Mouse (Mus musculus) forebrain, embryonic 14.5 days (tissue): ENCODE measurements around the gene Rhbdl1. TPM values are rescaled to one million over a fixed set of nuclear protein-coding genes. Genes with fewer than 3 reads are reported as not detected.
"Not testable (repeated sequence)": the region's sequence is repeated elsewhere in the genome, so short reads cannot be mapped to it uniquely, and the experiment has no call there.

Source experiments
- ATAC-seq: fragments of 200-750 bp; cut with Nextera tagmentation; 2 replicates; pipeline ENCODE4 v1.8.0; 2017; ENCODE audit warnings: mild to moderate bottlenecking, moderate library complexity
- DNase-seq: peaks from one replicate; pipeline ENCODE4 v3.0.0-alpha.2; 2015; ENCODE audit warnings: low spot score
- H3K27ac ChIP-seq: fragments of 300-500 bp; sonication (generic); 2 replicates; pipeline ENCODE4 v1.5.1; 2014; ENCODE audit warnings: low read depth, mild to moderate bottlenecking, control low read depth, low read length, moderate library complexity
- H3K27me3 ChIP-seq: fragments of 300-500 bp; sonication (generic); replicated peaks from 2 replicates; pipeline ENCODE4 v1.6.1; 2014; ENCODE audit warnings: low read length, control low read depth, mixed read lengths; ENCODE audit not compliant: control insufficient read depth, insufficient read depth
- H3K36me3 ChIP-seq: fragments of 300-500 bp; sonication (generic); 2 replicates; pipeline ENCODE4 v1.6.1; 2014; ENCODE audit warnings: low read length, control low read depth; ENCODE audit not compliant: control insufficient read depth, insufficient read depth
- H3K4me1 ChIP-seq: fragments of 300-500 bp; sonication (generic); 2 replicates; pipeline ENCODE4 v1.6.1; 2014; ENCODE audit warnings: antibody characterized with exemption, low read length, control low read depth; ENCODE audit not compliant: control insufficient read depth, insufficient read depth
- H3K4me2 ChIP-seq: fragments of 300-500 bp; sonication (generic); 2 replicates; pipeline ENCODE4 v1.6.1; 2014; ENCODE audit warnings: mild to moderate bottlenecking, control low read depth, low read length
- H3K4me3 ChIP-seq: fragments of 300-500 bp; sonication (generic); 2 replicates; pipeline ENCODE4 v1.5.1; 2014; ENCODE audit warnings: low read depth, low read length, control low read depth
- H3K9ac ChIP-seq: fragments of 300-500 bp; sonication (generic); 2 replicates; pipeline ENCODE4 v1.6.1; 2014; ENCODE audit warnings: mild to moderate bottlenecking, low read length, control low read depth, moderate library complexity
- H3K9me3 ChIP-seq: fragments of 300-500 bp; sonication (generic); replicated peaks from 2 replicates; pipeline ENCODE4 v1.6.1; 2016; ENCODE audit warnings: low read length, control low read depth, mixed read lengths; ENCODE audit not compliant: control insufficient read depth
- WGBS: fragments of 180-500 bp; shearing (Covaris S2); extraction: QIAGEN DNeasy Blood & Tissue Kit; methylation state at CpG from one replicate; pipeline ENCODE4 v1.1.7; 2014; 5-methylcytosine and 5-hydroxymethylcytosine counted together
- polyA plus RNA-seq: library from polyadenylated mRNA; unstranded; fragments of >200 nt; fragmentation: Nextera tagmentation; extraction: Ambion mirVana; gene quantifications from 2 replicates; pipeline ENCODE4 v1.2.1, GENCODE M21; 2014

The Rhbdl1 gene
- polyA plus RNA-seq, 1 experiment from 2014 or later = 35.4 TPM

DNA sequence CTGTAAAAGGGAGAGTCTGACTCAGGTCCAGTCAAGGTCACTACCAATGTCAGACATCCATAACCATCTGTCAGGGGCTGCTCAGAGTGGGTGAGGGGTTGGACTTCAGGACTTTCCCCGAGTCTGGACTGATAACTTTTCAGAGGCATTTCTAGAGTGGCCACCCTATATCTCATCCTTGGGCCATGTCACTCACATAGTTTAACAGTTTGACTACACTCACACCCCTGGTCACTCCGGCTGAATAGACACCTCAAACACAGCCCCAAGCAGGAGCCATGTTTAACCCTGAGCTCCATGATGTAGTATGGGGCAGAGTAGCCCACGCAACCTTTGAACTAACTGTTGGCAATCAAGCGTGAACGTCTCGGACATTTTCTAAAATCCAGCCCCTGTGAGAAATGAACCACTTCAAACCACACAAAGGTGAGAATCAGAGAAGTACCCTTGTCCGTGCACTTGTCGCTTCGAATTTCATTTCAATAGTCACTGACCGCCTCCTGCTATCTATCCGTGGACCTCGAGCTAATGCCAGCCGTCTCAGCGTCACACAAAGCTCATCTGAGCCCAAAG, 37.1 kb upstream of the Rhbdl1 start:
- 6% methylated on average over 14 of the region's 14 CpGs for WGBS
- no peaks in the 10 kb centered on the region for H3K27me3 ChIP-seq
- peak overlapping the region; percentile 88 for H3K4me2 ChIP-seq
- peak overlapping the region; percentile 80 for H3K9ac ChIP-seq
- no peak for ATAC-seq
- DNase-seq = no peak
- H3K9me3 ChIP-seq = no peaks in the 10 kb centered on the region
- peak overlapping the region; percentile 77 for H3K4me3 ChIP-seq
- H3K27ac ChIP-seq = peak overlapping the region; percentile 94
- peaks cover 15% of the 10 kb centered on the region for H3K36me3 ChIP-seq
- H3K4me1 ChIP-seq = peaks cover 13% of the 10 kb centered on the region

DNA sequence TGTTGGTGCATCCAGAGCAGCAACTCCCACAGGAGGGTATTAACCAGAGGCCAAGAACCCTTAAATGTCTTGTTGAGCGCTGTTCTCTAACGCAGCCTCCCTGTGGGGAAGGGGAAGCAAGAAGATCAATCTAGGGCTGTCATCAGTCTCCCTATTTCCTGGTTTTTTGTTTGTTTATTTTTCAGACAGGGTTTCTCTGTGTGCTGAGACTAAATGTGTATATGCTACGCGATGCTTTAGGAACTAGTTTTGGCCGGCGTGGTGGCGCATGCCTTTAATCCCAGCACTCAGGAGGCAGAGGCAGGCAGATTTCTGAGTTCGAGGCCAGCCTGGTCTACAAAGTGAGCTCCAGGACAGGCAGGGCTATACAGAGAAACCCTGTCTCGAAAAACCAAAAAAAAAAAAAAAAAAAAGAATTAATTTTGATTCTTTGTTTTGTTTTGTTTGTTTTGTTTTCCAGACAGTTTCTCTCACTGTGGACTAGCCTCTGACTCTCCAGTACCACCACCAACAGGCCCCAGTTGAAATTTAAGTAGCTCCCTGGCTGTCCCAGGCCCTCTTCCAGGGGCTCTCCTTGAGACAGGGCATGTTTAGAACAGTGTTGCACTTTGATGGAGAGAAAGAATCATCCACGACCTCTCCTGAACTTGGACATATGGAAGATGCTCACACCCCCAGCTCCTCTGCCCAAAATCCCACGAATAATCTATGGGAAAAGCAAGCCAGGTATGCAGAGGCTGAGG, 36.5 kb upstream of the Rhbdl1 start:
- Histone ChIP-seq H3K4me2 (peak overlapping the region; percentile 88), H3K27me3 (no peaks in the 10 kb centered on the region), H3K9me3 (no peaks in the 10 kb centered on the region), H3K36me3 (peaks cover 9% of the 10 kb centered on the region), H3K4me1 (peaks cover 13% of the 10 kb centered on the region), H3K9ac (no peak overlapping the region), H3K4me3 (peak overlapping the region; percentile 77), H3K27ac (no peak overlapping the region)
- no peak for DNase-seq
- no peak for ATAC-seq
- whole genome bisulfite sequencing = 86% methylated on average over 11 of the region's 11 CpGs

DNA sequence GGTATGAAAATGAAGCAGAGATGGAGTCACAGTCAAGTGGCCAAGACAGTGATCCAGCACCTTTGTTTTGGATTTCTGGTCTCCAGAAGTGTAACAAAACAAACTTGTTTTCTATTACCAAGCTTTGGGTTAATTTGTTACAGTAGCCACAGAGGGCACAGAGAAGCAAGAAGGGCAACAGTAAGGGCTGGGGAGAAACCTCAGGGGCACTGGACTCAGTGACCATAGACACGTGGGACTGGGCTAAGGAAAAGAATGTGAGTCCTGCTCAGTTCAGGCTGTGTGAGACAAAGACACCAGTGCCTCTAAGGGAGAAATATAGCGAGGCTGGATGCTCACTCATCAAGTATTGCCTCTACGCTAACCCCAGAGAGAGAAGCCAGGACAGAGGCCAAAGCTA, 35.6 kb upstream of the Rhbdl1 start:
- H3K4me1 ChIP-seq = peaks cover 16% of the 10 kb centered on the region
- 86% methylated on average over 3 of the region's 3 CpGs for WGBS
- ATAC-seq (no peak), DNase-seq (no peak)
- no peak overlapping the region for H3K4me3 ChIP-seq
- H3K27ac ChIP-seq = no peak overlapping the region
- no peak overlapping the region for H3K4me2 ChIP-seq
- no peak overlapping the region for H3K9ac ChIP-seq
- no peaks in the 10 kb centered on the region for H3K9me3 ChIP-seq
- no peaks in the 10 kb centered on the region; the same call in 1 of the 2 replicates for H3K36me3 ChIP-seq
- H3K27me3 ChIP-seq = no peaks in the 10 kb centered on the region

DNA sequence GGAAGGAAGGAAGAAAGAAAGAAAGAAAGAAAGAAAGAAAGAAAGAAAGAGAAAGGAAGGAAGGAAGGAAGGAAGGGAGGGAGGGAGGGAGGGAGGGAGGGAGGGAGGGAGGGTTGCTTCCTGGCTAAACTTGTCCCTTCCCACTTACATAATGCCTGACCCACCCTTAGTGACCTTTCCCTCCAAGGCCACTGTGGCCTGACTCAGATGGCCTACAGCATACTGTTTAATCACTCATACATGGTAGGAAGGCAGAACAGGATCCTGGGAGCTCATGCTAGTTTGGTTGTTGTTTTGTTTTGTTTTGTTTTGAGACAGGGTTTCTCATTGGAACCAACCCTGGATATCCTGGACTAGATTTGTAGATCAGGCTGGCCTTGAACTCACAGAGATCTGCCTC, 34.5 kb upstream of the Rhbdl1 start:
- H3K4me2 ChIP-seq, ATAC-seq, H3K27ac ChIP-seq, H3K9me3 ChIP-seq, DNase-seq, H3K9ac ChIP-seq, H3K27me3 ChIP-seq, H3K36me3 ChIP-seq, H3K4me3 ChIP-seq: not testable (repeated sequence)
- peaks cover 18% of the 10 kb centered on the region for H3K4me1 ChIP-seq

DNA sequence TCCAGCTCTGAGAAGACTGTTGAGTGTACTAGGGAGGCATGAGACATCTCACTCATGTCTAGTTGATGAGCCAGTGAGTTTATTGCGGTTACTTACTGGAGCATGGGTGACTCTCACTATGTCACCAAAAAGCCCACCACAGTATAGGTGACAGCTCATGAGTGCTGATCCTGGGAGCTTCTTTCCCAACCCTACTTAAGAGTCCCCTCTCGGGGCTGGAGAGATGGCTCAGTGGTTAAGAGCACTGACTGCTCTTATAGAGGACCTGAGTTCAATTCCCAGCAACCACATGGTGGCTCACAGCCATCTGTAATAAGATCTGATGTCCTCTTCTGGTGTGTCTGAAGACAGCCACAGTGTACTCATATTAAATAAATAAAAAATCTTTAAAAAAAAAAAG, 32.9 kb upstream of the Rhbdl1 start:
- ATAC-seq = no peak
- no peak overlapping the region for H3K9ac ChIP-seq
- WGBS = 91% methylated on average over 2 of the region's 2 CpGs
- no peak overlapping the region for H3K4me2 ChIP-seq
- no peak for DNase-seq
- peaks cover 12% of the 10 kb centered on the region; the same call in 1 of the 2 replicates for H3K4me1 ChIP-seq
- no peaks in the 10 kb centered on the region for H3K9me3 ChIP-seq
- no peaks in the 10 kb centered on the region for H3K36me3 ChIP-seq
- H3K27ac ChIP-seq = no peak overlapping the region
- no peak overlapping the region for H3K4me3 ChIP-seq
- H3K27me3 ChIP-seq = no peaks in the 10 kb centered on the region

DNA sequence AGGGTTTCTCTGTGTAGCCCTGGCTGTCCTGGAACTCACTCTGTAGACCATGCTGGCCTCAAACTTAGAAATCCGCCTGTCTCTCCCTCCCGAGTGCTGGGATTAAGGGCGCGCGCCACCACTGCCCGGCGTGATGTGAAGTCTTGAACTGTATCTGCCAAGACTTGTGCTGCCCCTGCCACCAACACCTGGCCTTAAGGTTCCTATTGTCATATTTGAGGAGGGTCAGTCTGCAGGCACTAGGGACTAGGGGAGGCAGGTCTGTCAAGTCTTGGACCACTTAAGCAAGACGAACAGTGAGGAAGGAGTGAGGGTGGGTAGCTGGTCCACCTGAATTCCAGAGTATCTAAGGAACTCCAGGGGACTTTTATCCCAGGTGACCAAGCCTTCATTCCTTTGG, 32.4 kb upstream of the Rhbdl1 start:
- Histone ChIP-seq H3K27ac (no peak overlapping the region), H3K4me1 (peaks cover 12% of the 10 kb centered on the region; the same call in 1 of the 2 replicates), H3K9me3 (no peaks in the 10 kb centered on the region), H3K36me3 (no peaks in the 10 kb centered on the region), H3K9ac (no peak overlapping the region), H3K4me3 (no peak overlapping the region), H3K27me3 (no peaks in the 10 kb centered on the region), H3K4me2 (no peak overlapping the region)
- ATAC-seq (no peak), DNase-seq (no peak)
- 88% methylated on average over 8 of the region's 8 CpGs for WGBS

DNA sequence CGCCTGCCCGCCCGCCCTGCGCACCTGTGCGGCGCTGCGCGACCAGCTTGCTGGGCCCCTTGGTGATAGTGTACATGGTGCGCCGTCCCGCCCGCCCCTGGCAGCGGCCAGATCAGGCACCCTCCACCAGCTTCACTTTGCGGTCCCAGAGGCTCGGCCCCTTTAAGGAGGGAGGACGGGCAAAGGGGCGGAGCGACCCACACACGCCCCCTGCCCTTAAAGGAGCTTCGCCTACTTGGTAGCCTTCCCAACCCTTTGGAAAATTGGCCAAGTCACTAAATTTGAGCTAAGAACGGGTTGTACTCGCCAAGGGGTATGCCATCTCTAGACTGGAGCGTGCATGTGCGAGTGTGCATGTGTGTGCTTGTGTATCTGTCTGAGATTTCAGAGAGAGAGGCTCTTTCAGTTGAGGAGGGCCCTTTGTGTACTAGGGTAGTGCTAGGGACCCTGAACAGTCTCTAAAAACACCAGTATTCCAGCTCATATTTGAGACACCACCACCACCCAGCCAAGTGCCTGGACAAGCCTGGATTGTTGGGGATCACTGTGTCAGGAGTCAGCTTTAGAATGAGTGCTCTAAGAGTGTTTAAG, 31.6 kb upstream of the Rhbdl1 start, which contains the start of gene Mcrip2:
Mcrip2 (minus strand) TSS at position 164 of the 591 bp plus-strand sequence.
- peak within 1 kb of the TSS; percentile 55; the same call in 1 of the 2 replicates for H3K27ac ChIP-seq
- WGBS = 0% methylated on average over 24 of the region's 24 CpGs
- ATAC-seq (peak; percentile 94), DNase-seq (peak; percentile 91)
- H3K4me3 ChIP-seq = peak within 1 kb of the TSS; percentile 62
- H3K9me3 ChIP-seq = no peaks in the 10 kb centered on the region
- H3K4me2 ChIP-seq = peak within 1 kb of the TSS; percentile 99
- no peaks in the 10 kb centered on the region for H3K27me3 ChIP-seq
- peaks cover 6% of the 10 kb centered on the region; the same call in 1 of the 2 replicates for H3K4me1 ChIP-seq
- peak within 1 kb of the TSS; percentile 69 for H3K9ac ChIP-seq
- H3K36me3 ChIP-seq = no peaks in the 10 kb centered on the region

DNA sequence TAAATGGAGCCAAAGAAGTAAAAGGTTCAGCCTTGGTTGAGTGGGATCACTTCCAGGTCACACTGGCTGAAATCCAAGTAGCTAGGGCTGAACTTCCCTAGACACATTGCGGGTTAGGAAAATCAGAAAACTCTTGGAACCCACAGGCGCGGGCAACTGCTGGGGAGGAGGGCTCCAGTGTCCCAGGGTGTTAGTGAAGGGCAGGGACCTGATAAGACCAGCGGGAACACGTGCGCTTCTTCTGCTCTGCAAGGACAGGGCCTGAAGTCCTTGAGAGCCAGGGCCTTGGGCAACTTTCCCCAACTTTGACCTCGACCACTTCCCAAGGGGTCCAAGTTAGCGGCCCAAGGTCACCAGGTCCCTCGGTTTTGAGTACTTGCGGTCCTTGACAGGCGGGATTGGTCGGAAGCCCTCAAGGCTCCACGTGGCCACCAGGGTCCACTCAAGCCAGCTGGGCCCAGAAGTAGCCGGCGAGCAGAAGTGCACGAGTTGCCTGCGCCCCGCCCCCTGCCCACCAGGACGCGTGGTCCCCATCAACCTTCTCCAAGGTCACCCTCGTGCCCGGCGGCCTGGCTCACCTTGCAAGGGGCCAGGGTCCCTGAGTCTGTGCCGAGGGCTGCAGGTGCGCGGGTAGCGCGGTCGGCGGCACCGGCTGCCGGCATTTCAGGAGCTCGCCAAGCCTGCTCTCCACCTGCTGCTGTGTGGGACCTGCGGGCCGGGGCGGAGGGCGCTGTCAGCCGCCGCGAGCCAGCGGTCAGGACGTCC, 30.9 kb upstream of the Rhbdl1 start:
- Histone ChIP-seq H3K9me3 (no peaks in the 10 kb centered on the region), H3K27me3 (no peaks in the 10 kb centered on the region), H3K4me2 (peak overlapping the region; percentile 99), H3K27ac (no peak overlapping the region), H3K9ac (peak overlapping the region; percentile 69), H3K36me3 (no peaks in the 10 kb centered on the region), H3K4me3 (peak overlapping the region; percentile 62), H3K4me1 (peaks cover 6% of the 10 kb centered on the region; the same call in 1 of the 2 replicates)
- 2% methylated on average over 41 of the region's 42 CpGs for WGBS
- DNase-seq = peak; percentile 17
- peak; percentile 51 for ATAC-seq
